Mouse (Mus musculus) c-Kit-positive CD71-positive TER-119-positive erythroid progenitor cells, embryonic 14.5 days (primary cell): ENCODE data around the gene Bcdin3d.
"Not testable (repeated sequence)": the region's sequence is repeated elsewhere in the genome, so short reads cannot be mapped to it uniquely, and the experiment has no call there.

ENCODE experiments used
- DNase-seq: peaks from one replicate; pipeline ENCODE4 v3.0.0-alpha.2; 2013; ENCODE audit warnings: low spot score

The Bcdin3d gene

DNA sequence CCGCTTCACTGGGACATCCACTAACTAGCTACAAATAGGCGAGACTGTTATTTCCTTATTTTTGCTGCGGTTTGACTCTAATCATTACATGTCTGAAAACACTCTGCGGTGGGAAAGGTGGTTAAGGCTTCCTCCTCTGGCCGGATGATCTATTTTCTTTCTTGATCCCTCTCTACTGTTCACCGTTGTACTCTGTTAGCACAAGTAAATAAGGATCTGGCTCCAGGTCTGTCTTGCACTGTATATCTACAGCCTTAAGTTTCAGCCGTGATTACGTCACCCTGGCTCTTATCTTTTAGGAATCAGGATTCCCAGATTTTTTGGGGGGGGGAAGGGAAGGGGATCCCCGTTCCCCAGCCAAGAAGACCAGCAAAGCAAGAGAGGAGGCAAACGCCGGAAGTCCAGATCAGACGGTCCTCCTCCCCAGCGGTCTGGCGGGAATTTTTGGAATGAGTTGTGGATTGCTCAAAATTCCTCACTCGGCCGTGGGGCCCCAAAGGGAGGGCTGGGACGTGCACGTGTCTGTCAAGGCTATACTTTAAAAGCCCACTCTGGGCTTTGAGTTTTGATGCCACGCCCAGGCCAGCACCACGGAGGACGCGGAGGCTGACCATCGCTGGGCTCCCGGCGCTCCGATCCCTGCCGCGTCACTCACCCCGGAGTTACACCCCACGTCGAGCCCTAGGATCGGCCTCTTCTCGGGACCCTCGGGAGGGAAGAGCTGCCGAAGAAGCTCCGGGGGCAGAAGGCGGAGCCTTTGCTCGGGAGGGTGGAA lies 542 bp downstream of the Bcdin3d start:
- no peak for DNase-seq

DNA sequence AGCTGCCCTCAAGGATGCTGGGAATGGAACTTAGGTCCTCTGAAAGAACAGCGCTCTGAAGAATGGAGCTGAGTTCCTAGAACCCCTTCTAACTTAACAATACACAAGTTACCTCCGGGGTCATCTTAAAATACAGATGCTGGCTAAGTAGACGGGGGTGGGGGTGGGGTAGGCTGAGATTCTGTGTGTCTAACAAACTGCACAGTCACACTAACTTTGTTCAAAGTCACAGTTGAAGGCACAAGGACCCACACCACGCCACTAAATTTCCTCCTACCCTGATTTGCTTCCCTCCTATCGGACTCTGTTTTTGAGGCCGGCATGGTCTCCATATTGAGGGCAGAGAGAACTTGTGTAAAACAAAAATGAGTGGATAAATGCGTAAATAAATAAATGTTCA lies 1.6 kb downstream of the Bcdin3d start:
- no peak for DNase-seq

DNA sequence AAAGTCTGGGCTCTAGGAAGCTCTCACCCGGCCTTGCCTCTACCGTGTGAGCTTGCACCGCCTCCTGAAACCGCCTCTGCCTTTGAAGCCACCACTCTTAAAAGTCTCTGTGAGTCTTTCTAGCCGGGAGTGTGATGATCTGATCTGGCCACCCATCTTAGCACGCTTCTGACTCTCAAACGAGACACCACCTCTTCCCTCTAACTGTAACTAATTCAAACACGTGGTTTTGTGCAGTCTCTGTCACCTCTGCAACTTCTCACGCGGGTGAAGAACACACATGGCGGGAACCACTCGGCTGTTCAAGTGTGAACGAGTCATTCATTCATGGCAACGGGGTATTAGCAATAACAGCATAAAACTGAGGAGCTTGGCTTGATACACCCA lies 2.9 kb downstream of the Bcdin3d start:
- no peak for DNase-seq

DNA sequence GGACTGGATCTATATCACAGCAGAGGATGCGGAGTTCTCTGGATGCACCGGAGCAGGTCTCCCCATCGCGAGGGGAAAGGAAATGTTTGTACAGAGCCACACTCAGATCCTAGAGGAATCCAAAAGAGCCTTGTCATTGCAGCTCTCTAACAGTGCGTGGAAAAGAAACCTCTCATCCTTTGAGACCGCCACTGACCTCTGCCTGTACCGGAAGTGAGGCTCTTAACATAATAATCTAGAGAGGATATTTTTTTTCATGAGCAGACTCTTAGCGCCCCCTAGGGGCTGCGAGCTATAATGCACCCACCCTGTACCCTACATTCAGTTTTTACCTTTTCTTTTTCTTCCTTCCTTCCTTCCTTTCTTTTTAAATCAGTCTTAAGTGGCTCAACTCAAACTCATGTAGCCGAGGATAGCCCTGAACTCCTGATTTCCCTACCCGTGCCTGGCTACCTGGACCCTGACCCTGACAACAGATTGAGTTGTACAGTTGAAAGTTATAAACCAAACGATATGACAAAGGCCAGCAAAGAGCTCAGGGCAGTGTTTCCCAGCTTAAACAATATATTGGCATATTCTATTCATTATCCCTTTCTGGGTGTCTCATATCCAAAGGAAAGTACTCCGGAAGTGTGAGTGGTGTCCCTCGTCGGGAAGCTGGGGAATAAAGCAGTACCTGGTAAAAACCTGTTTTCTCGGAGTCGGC lies 3.4 kb downstream of the Bcdin3d start:
- DNase-seq: peak; percentile 44

- no peak for DNase-seq
These were observed 4.2 kb downstream of the Bcdin3d start for GRCm38 (mm10) chr15:99470224-99470761.

GRCm38 (mm10) chr15:99469736-99470135 lies 4.8 kb downstream of the Bcdin3d start:
- no peak for DNase-seq

DNA sequence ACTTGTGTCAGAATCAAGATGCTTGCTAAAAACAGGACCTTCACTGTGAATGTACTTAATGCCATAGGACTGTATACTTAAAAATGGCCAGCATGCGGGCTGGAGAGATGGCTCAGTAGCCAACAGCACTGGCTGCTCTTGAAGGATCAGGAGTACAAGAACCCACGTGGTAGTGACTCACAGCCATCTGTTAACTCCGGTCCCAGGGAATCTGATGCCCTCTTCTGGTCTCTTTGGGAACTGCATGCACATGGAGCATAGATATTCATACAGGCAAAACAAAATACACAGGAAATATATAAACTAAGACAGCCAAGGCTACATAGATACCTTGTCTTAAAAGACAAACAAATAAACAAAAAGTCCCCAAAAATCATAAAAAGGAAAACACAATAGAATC lies 5.5 kb downstream of the Bcdin3d start:
- DNase-seq: peak; percentile 74

DNA sequence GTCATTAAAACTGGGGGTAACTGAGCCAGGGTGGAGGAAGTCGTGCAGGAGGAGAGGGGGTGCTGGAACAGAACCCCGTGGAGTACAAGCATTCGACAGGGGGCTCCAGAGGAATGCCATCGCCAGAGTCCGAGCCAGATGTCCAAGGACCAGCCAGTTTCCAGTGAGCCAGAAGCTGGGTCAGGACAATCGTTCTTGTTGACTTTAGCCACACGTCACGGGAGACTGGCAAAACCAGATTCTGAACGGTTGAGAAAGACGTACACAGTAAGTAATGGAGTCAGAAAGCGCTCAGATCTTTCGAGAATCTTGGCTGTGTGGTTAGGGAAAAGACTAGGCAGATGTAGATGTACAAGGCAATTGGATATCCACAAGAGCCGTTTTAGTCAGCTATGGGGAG lies 11.3 kb downstream of the Bcdin3d start:
- DNase-seq: no peak

GRCm38 (mm10) chr15:99457606-99458401 lies 16.7 kb downstream of the Bcdin3d start, which contains the start of gene Nckap5l:
Nckap5l (minus strand) TSS chr15:99457748.
- peak; percentile 79 for DNase-seq

DNA sequence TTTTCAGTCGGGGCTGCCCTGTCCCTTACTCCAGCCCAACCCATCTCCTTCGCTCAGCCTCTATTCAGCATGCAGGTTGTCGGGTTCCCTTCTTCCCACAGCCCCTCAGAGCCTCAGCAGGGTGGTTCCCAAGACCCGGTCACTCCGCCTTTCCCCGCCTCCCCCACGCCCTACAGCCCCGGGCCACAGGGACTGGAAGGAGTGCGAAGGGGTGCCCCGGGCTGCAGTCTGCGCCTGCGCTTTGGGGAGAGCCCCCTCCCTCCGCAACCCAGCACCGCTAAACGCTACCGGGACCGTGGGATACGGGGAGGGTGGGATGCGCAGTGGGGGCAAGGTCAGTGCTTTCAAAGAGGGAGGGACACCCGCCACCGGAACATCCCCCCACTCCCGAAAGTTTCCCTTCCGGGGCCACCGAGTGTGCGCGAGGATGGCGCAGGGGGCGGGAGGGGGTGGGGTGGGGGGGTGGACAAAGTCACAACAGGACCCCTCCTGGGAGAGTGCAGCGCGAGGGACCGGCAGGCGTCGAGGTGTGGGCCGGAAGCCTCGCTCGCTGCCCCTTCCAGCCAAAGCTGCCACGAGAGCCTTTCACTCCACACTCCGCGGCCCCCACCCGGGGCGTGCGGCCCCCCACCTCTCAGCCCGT lies 17.4 kb downstream of the Bcdin3d start:
- no peak for DNase-seq

GRCm38 (mm10) chr15:99456338-99456962 lies 18.1 kb downstream of the Bcdin3d start:
- DNase-seq: no peak

DNA sequence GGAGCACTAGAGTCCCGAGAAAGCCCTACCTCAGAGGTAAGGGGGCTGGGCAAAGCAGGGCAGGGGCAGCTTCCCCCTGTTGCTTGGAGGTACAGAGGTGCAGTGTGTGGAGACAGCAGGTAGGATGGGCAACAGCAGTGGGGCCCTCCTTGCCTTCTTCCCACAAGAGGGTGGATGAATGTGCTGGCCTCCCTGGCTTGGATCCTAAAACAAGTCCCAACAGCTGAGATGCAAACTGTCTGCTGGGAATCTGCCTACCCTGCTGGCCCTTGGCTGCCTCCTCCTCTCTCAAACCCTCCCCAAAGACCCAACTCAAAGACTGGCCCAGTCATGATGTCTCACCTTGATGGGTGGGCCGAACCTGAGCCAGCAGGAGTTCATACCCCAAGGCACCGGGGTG lies 19.1 kb downstream of the Bcdin3d start:
- DNase-seq: no peak

DNA sequence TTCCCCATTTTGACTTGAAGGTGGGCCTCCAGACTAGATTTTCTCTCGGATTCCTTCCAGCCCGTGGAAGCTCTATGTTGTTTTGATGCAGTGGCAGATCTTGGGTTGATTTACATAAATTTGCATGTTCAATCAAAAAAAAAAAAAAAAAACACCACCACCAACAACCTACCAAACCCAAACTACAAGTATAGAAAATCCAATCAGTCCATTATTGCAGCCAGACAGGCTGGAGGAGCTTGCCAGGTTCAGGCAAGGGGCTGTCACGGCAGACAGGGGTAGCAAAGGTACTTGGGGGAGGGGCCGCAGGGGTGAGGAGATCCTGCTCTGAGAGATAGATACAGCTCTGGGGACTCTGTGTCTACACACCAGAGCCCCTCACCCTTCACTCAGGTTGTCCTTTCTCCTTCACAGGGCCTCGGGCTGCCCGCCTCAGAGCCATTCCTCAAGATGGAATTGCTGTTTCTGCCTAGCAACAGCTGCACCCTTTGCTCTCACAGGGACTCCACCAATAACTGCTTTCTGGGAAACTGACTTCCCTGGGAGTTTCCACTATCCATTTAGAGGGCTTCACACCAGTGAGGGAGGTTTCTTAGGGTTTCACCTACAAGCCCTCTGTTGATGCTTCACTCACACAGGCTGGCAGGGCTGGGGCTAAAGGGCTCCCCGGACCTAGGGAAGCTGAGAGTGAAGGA lies 19.8 kb downstream of the Bcdin3d start:
- DNase-seq: no peak

DNA sequence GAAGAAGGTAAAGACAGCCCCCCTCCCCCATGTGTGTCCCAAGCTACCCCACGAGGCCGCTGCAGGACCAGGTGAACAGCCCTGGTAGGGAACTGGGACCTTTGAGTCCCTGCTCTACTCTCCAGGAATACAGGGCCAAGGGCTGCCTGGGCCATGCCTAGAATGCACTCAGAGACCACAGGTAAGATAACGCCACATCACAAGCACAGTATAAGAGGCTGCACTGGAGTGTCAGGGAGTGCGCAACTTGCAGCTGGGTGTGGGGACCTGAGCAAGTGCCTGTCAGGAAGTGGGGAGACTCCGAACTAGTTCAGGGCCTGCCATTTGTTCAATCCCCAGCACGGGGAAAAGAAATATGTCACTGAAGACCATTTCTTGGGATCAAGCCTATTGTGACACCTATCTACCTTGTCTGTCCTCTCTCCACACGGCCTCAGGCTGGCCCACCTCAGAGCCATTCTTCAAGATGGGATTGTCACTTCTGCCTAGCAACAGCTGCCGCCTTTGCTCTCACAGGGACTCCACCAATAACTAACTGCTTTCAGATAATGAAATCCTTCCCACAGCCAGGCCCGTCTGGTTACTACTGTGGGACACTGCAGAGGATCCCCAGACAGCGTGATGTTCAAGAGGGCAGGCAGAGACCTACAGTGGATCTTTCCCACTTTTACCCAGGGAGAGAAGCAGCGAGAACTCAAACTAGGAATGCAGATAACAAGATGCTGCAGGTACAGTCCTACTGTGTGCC lies 21.2 kb downstream of the Bcdin3d start:
- DNase-seq: no peak

GRCm38 (mm10) chr15:99449751-99450280 lies 24.7 kb downstream of the Bcdin3d start:
- DNase-seq: peak; percentile 34

DNA sequence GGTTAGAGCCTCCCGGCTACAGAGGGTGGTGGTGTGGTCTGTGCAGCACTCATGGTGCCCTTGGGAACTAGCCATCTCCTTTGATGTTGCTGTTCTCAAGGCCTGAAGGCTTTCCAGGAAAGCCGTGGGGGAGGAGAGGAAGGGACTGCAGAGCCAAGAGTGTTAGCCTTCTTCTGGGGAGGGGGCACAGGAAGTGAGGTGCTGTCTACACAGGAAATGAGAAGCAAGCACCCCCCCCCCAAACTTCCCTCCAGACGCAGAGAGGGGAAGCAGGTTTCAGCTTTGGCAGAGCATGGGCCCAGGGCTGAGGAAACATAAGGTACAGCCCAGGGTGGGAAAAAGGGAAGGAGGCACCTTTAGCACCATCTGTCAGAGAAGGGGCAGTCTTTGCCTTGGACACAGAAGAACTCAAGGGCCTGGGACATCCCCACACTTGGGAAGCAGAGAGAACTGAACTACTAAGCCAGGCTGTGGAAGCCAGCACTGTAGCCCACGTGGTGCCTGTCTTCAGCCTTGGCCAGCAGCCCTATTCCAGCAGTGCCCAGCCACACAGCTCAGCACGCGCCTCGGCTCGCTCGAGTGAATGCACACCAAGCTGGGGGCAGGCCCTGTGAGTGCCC lies 25.3 kb downstream of the Bcdin3d start:
- no peak for DNase-seq

DNA sequence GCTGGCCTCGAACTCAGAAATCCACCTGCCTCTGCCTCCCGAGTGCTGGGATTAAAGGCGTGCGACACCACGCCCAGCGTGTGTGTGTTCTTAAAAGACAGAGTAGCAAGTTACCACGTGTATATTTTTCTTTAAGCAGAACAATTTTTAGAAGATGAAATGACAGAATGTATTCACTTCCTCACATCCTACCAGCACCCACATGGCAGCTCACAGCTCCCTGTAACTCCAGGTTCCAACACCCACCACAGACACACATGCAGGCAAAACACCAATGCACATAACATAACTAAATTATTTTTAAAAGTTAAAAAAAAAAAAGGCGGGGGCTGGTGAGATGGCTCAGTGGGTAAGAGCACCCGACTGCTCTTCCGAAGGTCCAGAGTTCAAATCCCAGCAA lies 28.4 kb downstream of the Bcdin3d start:
- DNase-seq: not testable (repeated sequence)

GRCm38 (mm10) chr15:99445567-99445966 lies 29.0 kb downstream of the Bcdin3d start:
- no peak for DNase-seq

- no peak for DNase-seq
These were observed 32.2 kb downstream of the Bcdin3d start for GRCm38 (mm10) chr15:99442358-99442757.
